Mouse (Mus musculus): ENCODE measurements around the gene Mmp27. TPM values are rescaled to one million over a fixed set of nuclear protein-coding genes. Genes with fewer than 3 reads are reported as not detected.

The Mmp27 gene
- polyA plus RNA-seq, 1 experiment from 2014 or later, result not detected

- WGBS, result 65% methylated on average over 3 of the region's 3 CpGs
- H3K4me3 ChIP-seq (replicated peaks), result no peak overlapping the region
Measured at GRCm38 (mm10) chr9:7622582-7622981, 51.4 kb downstream of the Mmp27 start.

DNA sequence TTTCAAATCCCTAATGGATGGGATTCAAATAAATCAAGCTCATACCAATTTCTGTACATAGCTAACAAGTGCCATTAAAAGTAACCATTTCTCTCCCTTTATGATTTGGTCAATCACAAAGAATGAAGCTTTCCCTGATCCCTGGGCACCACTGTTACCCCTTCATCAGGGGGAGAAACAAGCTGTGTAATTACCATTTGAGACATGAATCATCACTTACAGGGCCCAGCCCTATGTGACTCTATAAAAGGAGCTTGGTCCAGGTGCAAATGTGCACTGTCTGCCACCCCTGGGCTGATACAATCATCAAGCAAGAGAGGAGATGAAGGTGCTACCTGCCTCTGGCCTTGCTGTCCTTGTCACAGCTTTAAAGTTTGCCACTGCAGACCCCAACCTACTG is 56.7 kb downstream of the Mmp27 start, which contains the start of gene Mmp20:
Gene Mmp20, plus strand, starts transcription at position 301 of the 400 bp plus-strand sequence.
- Histone ChIP-seq H3K27ac (no peak within 1 kb of the TSS), H3K4me2 (no peak within 1 kb of the TSS), H3K9me3 (replicated peaks) (no peaks in the 10 kb centered on the region), H3K27me3 (no peaks in the 10 kb centered on the region), H3K36me3 (no peaks in the 10 kb centered on the region), H3K4me3 (replicated peaks) (no peak within 1 kb of the TSS), H3K9ac (no peak within 1 kb of the TSS), H3K4me1 (no peaks in the 10 kb centered on the region)
- ATAC-seq (replicated peaks; ENCODE audit: low FRiP score), result no peak

More at GRCm38 (mm10) chr9:7622582-7622981, 51.4 kb downstream of the Mmp27 start:
- Histone ChIP-seq H3K36me3 (no peaks in the 10 kb centered on the region), H3K27me3 (no peaks in the 10 kb centered on the region), H3K9ac (no peak overlapping the region), H3K4me2 (no peak overlapping the region), H3K9me3 (replicated peaks) (no peaks in the 10 kb centered on the region), H3K27ac (no peak overlapping the region), H3K4me1 (no peaks in the 10 kb centered on the region)
- no peak for ATAC-seq (replicated peaks; ENCODE audit: low FRiP score)

Other genes starting within 250 kb of the Mmp27 start
- not detected in 2 replicates for gene Mmp12, start 227.0 kb upstream of the Mmp27 start, polyA plus RNA-seq (2015; fragmentation: Nextera tagmentation; extraction: Ambion mirVana)
- gene Mmp1b, start 183.3 kb upstream of the Mmp27 start, polyA plus RNA-seq (2015; fragmentation: Nextera tagmentation; extraction: Ambion mirVana), result not detected in 2 replicates
- not detected in 2 replicates for gene Mmp3, start 125.6 kb upstream of the Mmp27 start, polyA plus RNA-seq (2015; fragmentation: Nextera tagmentation; extraction: Ambion mirVana)
- gene Mmp10, start 69.0 kb upstream of the Mmp27 start, polyA plus RNA-seq (2015; fragmentation: Nextera tagmentation; extraction: Ambion mirVana), result not detected in 2 replicates
- gene Mmp8, start 12.9 kb upstream of the Mmp27 start, polyA plus RNA-seq (2015; fragmentation: Nextera tagmentation; extraction: Ambion mirVana), result 0.65 and 0.87 TPM in 2 replicates
- not detected in 2 replicates for gene Mmp20, start 56.8 kb downstream of the Mmp27 start, polyA plus RNA-seq (2015; fragmentation: Nextera tagmentation; extraction: Ambion mirVana)
- gene Mmp7, start 120.7 kb downstream of the Mmp27 start, polyA plus RNA-seq (2015; fragmentation: Nextera tagmentation; extraction: Ambion mirVana), result not detected in 2 replicates
- 93.6 and 94.8 TPM in 2 replicates for gene Tmem123, start 192.6 kb downstream of the Mmp27 start, polyA plus RNA-seq (2015; fragmentation: Nextera tagmentation; extraction: Ambion mirVana)

Measured in kidney, embryonic 15.5 days (tissue).